Mouse (Mus musculus): Measurements from ENCODE around the gene Hist1h4a.

GRCm38 (mm10) chr13:23806422-23807052, 45.5 kb upstream of the Hist1h4a start, which contains the start of gene Slc17a2:
- TF ChIP-seq TAL1 (IDR thresholded peaks at IDR 0.05; ENCODE audit: low read length) (no peak), GATA1 (IDR thresholded peaks at IDR 0.05; ENCODE audit: low read length) (no peak)

Measured in erythroblast, embryonic 14.5 days (primary cell).